Mouse (Mus musculus) cerebellum, postnatal 25 days (tissue): ENCODE data around the gene Calr3.

ENCODE experiments used
- DNase-seq, 2 experiments: peaks; one replicate each; pipeline ENCODE4 v3.0.0; 2021; ENCODE audit warnings: mixed read lengths in 2 of 2

Gene Calr3

DNA sequence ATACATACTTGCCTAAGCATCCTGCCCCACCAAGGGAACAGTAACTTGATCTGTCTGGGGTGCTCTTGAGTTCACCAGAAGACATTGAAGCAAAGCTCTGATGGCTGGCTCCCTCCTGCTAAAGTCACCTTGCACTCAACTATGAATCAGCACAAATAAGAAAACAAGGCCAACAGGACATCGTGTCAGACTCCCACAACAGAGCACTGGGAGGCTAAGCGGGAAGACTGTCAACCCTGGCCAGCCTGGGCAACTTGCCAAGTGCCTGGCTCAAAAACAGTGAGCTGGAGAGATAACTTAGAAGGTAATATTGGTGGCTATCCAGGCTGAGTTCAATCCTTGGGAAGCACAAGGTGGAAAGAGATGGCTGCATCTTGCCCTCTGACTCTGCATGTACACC is 8.7 kb downstream of the Calr3 start:
- DNase-seq = peak; percentile 52 to 66

GRCm38 (mm10) chr8:72429676-72430075 is 14.0 kb downstream of the Calr3 start:
- no peak for DNase-seq

DNA sequence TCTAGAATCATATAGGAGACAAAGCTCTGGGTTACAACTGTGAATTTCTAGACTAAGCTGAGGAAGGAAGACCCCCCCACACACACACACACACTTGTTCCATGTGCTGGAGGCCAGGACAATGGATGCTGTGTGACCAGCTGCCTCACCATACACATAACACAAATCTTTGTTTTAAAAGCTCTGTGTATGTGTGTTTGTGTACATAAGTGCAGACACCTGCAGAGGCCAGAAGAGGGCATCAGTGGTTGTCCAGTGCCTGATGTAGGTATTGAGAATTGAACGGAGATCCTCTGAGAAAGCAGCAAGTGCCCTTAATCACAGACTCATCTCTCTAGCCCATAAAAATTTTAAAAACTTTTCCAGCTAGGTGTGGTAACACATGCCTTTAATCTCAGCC is 20.7 kb downstream of the Calr3 start:
- DNase-seq = no peak

- DNase-seq = peak; percentile 98 to 100
These were observed 22.0 kb downstream of the Calr3 start, which contains the start of gene Eps15l1 for GRCm38 (mm10) chr8:72421362-72422335. Eps15l1 (minus strand) TSS chr8:72421460.

DNA sequence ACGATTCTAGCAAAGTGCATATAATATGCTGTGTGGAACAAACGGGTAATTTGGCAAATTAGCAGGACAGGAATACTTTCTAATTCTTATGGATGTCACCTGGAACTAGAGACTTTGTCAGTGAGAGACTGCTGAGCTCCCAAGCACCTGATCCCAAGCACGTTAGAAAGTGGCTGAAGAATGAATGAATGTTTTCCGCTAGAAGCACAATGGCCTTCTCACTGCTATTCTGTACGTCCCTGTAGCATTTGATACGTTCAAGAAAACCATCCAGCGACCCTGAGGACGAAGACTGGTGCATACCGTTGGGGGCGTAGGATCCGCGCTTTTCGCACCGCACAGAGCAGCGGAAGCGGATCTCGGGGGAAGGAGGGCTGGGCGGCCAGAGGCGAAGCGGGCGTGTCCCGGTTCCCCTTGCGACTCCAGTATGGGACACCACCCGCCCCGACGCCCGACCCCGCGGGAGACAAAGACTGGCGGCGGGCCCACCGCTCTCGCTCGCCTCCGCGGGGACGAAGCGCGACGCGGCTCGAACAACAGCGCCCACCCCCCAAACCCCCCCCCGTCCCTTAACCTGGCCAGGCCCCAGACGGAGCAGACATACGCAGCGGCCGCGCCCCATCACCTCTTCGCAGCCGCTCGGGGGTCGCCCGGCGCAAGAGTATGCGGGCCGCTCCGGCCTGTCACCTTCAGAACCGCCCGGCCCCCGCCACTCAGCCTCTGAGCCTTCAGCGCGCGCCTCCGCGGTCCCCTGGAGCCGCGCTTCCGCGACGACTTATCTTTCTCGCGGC is 22.9 kb downstream of the Calr3 start:
- DNase-seq = peak in 1 of 2 experiments; percentile 66

GRCm38 (mm10) chr8:72418073-72418472 is 25.6 kb downstream of the Calr3 start:
- DNase-seq = no peak

DNA sequence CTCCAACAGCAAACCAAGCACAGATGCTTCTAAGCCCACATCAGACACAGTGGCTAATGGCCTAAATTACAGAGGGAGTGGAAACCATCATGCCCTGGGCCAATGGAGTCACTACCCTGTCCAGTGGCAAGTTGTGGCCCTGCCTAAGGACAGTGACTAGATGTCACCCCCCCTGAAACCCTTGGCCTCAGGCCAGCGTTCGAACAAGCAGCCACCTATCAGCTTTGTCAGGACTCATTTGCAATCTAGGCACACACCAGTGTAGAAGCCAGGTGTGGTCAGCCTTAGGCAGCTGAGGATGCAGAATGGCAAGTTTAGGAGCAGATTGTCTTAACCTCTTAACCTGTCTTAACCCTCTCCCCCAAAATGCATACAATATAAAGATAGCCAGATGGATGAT is 28.4 kb downstream of the Calr3 start:
- DNase-seq = peak in 1 of 2 experiments; percentile 38

- DNase-seq = no peak
These were observed 29.8 kb downstream of the Calr3 start for GRCm38 (mm10) chr8:72413839-72414238.

DNA sequence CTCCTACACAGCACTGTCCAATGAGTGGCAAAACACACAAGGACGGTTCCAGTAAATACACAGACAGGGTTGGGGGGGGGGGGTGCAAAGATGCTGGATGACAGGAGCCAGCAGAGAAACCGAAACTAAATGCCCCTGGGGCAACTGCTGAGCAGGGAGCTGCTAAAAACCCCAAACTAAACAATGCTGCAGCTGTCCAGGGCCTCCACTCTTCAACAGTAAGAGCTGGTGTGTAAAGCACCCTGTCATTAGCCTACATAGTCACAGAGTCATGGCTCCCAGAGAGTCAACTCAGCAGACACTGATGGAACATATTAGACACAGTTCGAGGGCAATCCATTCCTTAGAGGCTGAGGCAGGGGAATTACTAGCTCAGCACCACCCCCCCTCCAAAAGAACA is 34.2 kb downstream of the Calr3 start:
- no peak for DNase-seq

GRCm38 (mm10) chr8:72407878-72408277 is 35.8 kb downstream of the Calr3 start:
- no peak for DNase-seq

DNA sequence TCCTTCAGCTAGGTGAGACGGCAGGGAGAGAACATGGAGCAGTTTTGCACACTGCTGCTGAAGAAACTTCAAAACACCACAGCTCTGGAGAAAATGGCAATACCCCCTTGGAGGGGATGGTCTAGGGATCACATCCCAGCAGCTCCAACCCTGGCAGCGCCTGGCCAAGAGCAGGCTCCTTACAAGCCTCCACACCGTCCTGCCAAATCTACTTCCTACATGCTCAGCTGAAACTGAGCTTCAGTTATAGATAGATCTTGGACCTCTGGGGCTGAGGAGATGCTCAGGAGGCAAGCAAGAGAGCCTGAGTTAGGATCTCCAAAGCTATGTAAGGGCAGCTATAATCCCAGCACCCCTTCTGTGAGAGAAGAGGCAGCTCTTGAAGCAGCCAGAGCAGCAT is 40.7 kb downstream of the Calr3 start:
- DNase-seq = no peak

- DNase-seq = no peak
These were observed 42.3 kb downstream of the Calr3 start for GRCm38 (mm10) chr8:72401381-72401780.

DNA sequence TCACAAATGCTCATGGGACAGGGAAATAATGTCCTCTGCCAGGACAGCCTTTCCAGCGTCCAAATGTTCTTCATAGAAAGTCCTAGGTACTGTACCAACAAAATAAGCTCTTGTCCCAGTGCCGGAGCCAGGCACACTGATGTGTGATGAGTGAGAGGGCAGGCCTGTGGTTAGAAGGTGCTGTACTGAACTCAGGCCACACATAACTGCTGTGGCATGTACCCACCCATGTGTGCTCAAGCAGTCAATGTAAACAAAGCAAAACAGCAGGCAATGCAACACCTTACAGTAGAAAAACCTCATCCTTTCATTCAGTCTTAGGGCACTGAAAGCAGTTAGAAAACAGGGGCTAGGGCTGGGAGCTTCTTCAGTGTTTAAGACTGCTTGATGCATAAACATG is 57.9 kb downstream of the Calr3 start:
- DNase-seq = no peak

DNA sequence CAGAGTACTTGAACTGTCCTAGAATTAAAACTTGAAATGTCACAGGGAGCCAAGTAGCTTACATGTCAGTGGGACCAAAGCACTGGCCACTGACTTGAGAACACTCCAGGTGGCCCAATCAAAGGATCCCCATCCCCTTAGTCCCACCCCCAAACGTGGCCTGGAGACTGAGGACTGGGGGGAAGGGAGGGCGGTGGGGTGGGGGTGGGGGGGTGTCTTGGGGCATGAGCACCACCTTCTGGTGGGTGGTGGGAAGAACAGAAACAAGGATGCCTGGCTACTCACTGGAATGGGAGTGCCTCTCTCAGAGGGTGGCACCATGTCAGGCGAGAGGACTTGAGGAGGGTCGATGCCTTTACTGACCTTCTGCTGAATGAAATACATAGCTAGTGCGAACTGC is 61.3 kb downstream of the Calr3 start:
- DNase-seq = peak in 1 of 2 experiments; percentile 22

DNA sequence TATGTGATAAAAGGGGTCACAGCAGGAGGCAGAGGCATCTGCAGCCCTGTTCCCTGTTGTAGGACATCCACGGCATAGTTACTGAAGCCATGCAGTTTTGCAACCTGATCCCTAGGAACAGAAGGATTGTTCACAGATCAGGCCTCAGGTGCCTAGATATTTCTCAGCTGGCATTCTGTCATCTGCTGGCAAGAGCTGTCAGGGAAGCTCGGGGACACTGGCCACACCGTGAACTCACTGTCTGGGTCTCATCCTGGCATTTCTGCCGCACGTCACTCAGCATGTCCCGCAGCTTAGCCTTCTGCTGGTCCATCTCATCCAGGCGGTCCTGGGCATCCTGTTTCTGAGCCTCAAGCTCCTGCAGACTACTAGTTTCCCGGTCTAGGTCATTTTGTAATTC is 63.0 kb downstream of the Calr3 start:
- peak; percentile 50 to 70 for DNase-seq

DNA sequence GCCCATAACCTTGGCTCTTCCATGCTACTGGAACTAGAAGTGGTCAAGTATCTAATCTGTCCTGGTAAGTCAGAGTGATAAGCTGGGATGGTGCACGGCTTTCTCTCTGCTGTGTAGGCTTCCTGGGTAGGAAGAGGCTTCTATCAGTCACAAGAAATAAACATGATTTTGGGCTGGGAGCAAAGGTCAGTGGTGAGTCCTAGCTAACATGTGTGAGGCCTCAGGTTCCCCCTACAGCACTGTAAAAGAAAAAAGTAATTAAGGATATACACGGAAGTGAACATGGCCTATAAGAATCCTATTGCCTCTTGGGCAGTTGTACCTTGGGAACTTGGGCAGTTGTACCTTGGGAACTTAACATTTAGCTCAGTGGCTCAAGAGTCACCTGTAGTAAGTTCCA is 66.8 kb downstream of the Calr3 start:
- DNase-seq = no peak

GRCm38 (mm10) chr8:72376309-72376708 is 67.4 kb downstream of the Calr3 start:
- DNase-seq = no peak

GRCm38 (mm10) chr8:72375161-72375560 is 68.5 kb downstream of the Calr3 start:
- no peak for DNase-seq
